ENCODE assay signal across 8 mouse cellular contexts in the genomic region with DNA sequence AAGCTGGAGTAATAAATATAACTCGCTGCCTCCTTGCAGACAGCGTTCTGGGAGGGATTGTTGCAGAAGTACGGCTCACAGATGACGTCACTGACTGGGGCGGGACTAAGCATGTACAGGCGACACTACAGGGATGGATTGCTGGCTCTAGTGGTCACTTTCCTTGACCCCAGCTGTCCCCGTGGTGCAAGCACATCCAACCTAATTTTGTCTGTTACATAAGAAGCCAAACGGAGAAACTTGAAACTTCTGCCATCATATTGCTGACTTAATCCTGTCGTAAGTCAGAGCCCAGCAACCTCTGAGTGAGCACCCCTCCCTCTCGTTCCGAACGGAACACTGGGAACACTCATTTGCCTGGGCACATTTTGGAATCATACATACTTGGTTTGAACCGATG. TPM values are rescaled to one million over a fixed set of nuclear protein-coding genes. Genes with fewer than 3 reads are reported as not detected.
DNase-seq lines count a peak whose midpoint lies in the region; ATAC-seq and TF ChIP-seq lines count a peak whose summit lies in the region.

No protein-coding gene starts in this region.

- no peak for TF ChIP-seq CTCF in intestine, postnatal 0 days (IDR thresholded peaks at IDR 0.05; ENCODE audit: low read depth)

- peak overlapping the region; percentile 24 for H3K4me2 ChIP-seq in embryonic facial prominence, embryonic 11.5 days (ENCODE audit: low read depth, low read length)
- peak overlapping the region; percentile 57 for H3K4me2 ChIP-seq in intestine, postnatal 0 days (replicated peaks; ENCODE audit: low read depth)

- H3K9me3 ChIP-seq in embryonic facial prominence, embryonic 11.5 days (replicated peaks; ENCODE audit: control insufficient read depth, low read length) = no peaks in the 10 kb centered on the region
- no peaks in the 10 kb centered on the region for H3K9me3 ChIP-seq in intestine, postnatal 0 days (ENCODE audit: control insufficient read depth)

- ATAC-seq in embryonic facial prominence, embryonic 11.5 days (replicated peaks; ENCODE audit: insufficient number of reproducible peaks, low FRiP score, low TSS enrichment, low read depth) = peak; percentile 80
- ATAC-seq in intestine, postnatal 0 days = no peak

- intact Hi-C loops in left cerebral cortex, postnatal 4 days (cut with DNase I) = loop anchor here (10.0 kb wide), 1 partner anchor 119 kb away; a partner anchor contains a TSS

- H3K36me3 ChIP-seq in embryonic facial prominence, embryonic 11.5 days (replicated peaks; ENCODE audit: control insufficient read depth, insufficient read depth, low read depth, low read length) = no peaks in the 10 kb centered on the region
- H3K36me3 ChIP-seq in intestine, postnatal 0 days (ENCODE audit: control insufficient read depth, insufficient read depth) = no peaks in the 10 kb centered on the region

- H3K4me1 ChIP-seq in embryonic facial prominence, embryonic 11.5 days (ENCODE audit: control insufficient read depth, insufficient read depth, low read length) = no peaks in the 10 kb centered on the region
- peaks cover 3% of the 10 kb centered on the region; the same call in 1 of the 2 replicates for H3K4me1 ChIP-seq in intestine, postnatal 0 days (replicated peaks; ENCODE audit: control insufficient read depth, insufficient read depth, low read length)

- no peak overlapping the region for H3K9ac ChIP-seq in embryonic facial prominence, embryonic 11.5 days (replicated peaks; ENCODE audit: low read length)
- H3K9ac ChIP-seq in intestine, postnatal 0 days (ENCODE audit: low read depth, low read length) = no peak overlapping the region

- H3K4me3 ChIP-seq in embryonic facial prominence, embryonic 11.5 days (ENCODE audit: low read depth, low read length) = peak overlapping the region; percentile 22
- H3K4me3 ChIP-seq in intestine, postnatal 0 days (ENCODE audit: low read depth, low read length) = peak overlapping the region; percentile 26; the same call in 1 of the 2 replicates

- peak; percentile 33 for DNase-seq in ovary, adult 18-20 months (ENCODE audit: low spot score)
- no peak for DNase-seq in ovary, postnatal 10 days (ENCODE audit: low spot score)
- peak; percentile 75 for DNase-seq in embryonic facial prominence, embryonic 11.5 days (ENCODE audit: low spot score)
- peak; percentile 72 to 80 for DNase-seq in heart, adult 18-20 months
- DNase-seq in left cerebral cortex, postnatal 4 days = peak; percentile 66
- peak; percentile 77 for DNase-seq in mesoderm, embryonic 11.5 days (ENCODE audit: low read depth, low spot score)
- DNase-seq in right cerebral cortex, postnatal 4 days = peak; percentile 44

- H3K27me3 ChIP-seq in embryonic facial prominence, embryonic 11.5 days (ENCODE audit: control insufficient read depth, insufficient read depth, low read length) = no peaks in the 10 kb centered on the region
- H3K27me3 ChIP-seq in intestine, postnatal 0 days (replicated peaks; ENCODE audit: control insufficient read depth, insufficient read depth, low read length) = no peaks in the 10 kb centered on the region

- H3K27ac ChIP-seq in embryonic facial prominence, embryonic 11.5 days (replicated peaks; ENCODE audit: low read depth, low read length) = no peak overlapping the region
- no peak overlapping the region for H3K27ac ChIP-seq in intestine, postnatal 0 days (ENCODE audit: low read depth, low read length)

- WGBS in embryonic facial prominence, embryonic 11.5 days = 26% methylated on average over 13 of the region's 13 CpGs
- WGBS in intestine, postnatal 0 days = 20% methylated on average over 13 of the region's 13 CpGs

RNA-seq across cellular contexts. Expression of a gene that starts 52.1 kb away (rescaled TPM):
- polyA plus RNA-seq in embryonic facial prominence, embryonic 11.5 days (2014; fragmentation: Nextera tagmentation; extraction: Ambion mirVana) = 252 and 253 TPM in 2 replicates
- 100 to 1,000 TPM; 135 to 151 TPM for total RNA-seq in heart, adult 18-20 months (2021)
- 195 and 197 TPM in 2 replicates for polyA plus RNA-seq in intestine, postnatal 0 days (2015; fragmentation: Nextera tagmentation; extraction: Ambion mirVana)
- 100 to 1,000 TPM; 200 to 204 TPM for total RNA-seq in left cerebral cortex, postnatal 4 days (2021)
